Mouse (Mus musculus): ENCODE data around the gene Bad.
A peak's percentile ranks its signal among the peaks of the same experiment; 100 is the strongest.
"Not testable (repeated sequence)": the region's sequence is repeated elsewhere in the genome, so short reads cannot be mapped to it uniquely, and the experiment has no call there.

Gene Bad

GRCm38 (mm10) chr19:6987061-6987903 is 45.6 kb downstream of the Bad start, which contains the start of gene Vegfb:
Vegfb (minus strand) TSS chr19:6987651.
- peak; percentile 60 to 62 for DNase-seq

- no peak for DNase-seq
These were observed 46.2 kb downstream of the Bad start for GRCm38 (mm10) chr19:6987904-6988285.

- no peak for DNase-seq
These were observed 47.6 kb downstream of the Bad start for GRCm38 (mm10) chr19:6989251-6989650.

- DNase-seq, result no peak
These were observed 49.1 kb downstream of the Bad start for GRCm38 (mm10) chr19:6990712-6991111.

- DNase-seq, result not testable (repeated sequence)
These were observed 49.5 kb downstream of the Bad start for GRCm38 (mm10) chr19:6991166-6991565.

DNA sequence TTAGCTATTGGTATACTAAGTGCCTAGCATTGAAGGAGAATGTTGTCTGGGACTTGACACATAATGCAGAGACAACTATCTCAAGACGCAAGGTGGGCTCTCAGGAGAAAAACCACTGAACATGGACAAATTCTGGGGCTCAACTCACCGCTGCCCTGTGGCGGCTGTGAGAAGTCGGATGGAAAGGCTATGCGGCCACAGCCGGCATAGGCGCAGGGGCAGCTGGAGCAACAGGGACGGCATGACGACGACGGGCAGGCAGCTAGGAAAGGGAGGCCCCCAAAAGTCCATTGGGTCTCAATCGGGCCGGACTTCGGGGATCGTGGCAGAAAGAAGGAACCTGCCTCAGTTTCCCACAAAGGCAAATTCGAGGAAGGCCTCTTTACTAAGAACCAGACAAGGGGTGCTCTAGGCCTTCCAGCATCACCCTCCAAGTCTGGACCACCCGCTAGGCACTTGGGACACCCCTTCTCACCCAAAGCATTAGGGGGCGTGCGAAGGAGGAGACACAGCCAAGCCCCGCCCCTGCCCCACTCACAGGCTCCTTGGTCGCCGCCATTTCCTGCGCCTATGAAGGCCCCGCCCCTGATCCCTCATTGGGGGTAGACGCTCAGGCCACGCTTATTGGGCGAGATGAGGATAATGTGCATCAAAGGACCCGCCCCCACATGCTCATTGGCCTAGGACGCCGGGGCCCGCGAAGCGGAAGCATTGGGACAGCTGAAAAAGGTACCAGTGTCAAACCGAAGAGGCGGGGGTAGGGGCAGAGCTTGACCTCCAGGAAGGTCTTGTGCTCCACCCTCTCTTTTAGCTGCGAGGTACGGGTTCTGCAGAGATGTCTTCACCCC is 50.6 kb downstream of the Bad start, which contains the start of gene Dnajc4:
Dnajc4 (minus strand) TSS at position 562 of the 848 bp plus-strand sequence.
- peak; percentile 95 to 96 for DNase-seq

DNA sequence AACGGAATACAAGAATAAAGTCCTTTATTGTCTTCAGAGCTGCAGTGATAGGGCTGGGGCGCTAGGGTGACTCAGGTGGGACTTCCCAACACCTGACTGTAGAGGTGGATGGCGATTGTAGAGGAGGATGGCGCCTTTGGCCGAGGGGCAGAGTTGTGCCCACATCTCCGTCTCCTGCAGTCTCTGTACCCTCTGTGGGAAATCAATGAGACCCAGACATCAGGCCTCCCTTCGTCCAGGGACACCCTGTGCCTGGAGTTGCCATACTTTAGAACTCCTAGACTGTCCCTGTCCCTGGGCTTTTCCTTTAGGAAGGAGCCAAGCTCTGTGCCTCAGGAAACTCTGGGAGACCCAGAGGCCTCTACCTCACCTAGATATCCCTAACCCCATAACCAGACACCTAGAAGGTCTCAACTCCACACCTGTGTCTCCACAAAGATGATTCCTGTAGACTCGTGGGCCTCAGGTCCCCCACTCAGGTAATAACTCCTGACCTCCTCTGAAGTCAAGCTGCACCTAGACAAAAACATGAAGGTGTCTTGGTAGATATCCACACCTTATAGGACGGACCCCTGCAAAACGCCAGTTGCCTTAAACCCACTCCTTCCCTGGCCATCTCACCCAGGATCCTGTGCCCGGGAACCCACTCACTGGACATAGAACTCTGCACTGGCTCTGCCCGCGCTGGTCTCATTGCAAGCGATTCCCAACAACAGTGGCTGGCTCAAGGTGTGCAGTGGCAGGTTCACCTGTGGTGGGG is 51.5 kb downstream of the Bad start:
- no peak for DNase-seq

GRCm38 (mm10) chr19:6994002-6994401 is 52.3 kb downstream of the Bad start:
- no peak for DNase-seq

DNA sequence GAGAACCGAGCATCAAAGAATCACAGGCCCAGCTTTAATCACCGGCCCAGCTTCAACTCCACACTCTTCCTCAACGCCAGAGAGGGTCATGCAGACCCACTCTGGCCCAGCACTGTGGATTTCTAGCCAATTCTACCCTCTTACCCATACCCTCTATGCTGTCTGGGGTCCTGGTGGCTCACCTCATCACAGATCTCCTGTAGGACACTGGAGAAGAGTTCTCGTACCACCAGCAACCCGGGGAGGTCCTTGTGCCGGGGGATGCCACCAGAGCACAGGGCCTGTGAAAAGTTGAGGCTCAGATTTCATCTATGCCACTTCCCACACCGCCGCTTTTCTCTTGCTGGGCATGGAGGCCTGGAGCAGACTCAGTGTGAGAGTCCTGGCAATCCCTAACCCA is 52.8 kb downstream of the Bad start:
- no peak for DNase-seq

DNA sequence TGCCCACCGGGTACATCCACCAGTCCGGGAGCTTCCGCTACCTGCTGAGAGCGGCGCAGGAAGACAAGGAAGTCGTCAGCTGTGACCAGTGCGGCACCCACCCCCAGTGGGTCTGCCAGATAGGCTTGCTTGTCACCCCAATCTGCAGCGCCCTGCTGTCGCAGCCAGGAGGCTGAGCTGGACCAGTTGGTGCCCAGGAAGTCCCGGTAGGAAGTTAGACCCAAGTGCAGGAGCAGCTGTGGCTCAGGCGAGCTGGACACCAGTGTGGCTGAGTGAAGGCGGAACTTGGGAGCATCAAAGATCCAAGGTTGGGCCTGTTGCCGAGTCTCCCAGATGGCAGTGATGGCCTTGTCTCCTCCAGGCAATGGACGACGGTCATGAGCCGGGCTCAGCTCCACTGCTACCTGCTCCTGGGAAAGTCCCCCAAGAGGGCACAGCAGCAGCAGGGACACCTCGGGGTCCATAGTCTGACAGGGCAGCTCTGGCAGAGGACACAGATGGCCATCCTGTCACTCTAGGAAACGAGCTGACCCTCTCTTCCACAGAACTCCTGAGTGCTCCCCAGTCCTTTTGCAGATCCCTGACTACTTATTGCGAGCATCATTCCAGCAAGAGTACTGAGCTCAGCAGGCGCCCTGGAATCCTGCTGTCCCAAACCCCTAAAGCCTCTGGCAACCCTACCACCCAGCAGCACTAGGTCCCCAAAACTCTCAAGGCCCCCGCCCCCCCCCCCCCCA is 53.8 kb downstream of the Bad start:
- DNase-seq, result no peak

GRCm38 (mm10) chr19:6996006-6996405 is 54.3 kb downstream of the Bad start, which contains the start of the genes Nudt22 and Trpt1:
Nudt22 (minus strand) TSS chr19:6996117.
Trpt1 (plus strand) TSS chr19:6996131.
- peak; percentile 58 to 59 for DNase-seq

DNA sequence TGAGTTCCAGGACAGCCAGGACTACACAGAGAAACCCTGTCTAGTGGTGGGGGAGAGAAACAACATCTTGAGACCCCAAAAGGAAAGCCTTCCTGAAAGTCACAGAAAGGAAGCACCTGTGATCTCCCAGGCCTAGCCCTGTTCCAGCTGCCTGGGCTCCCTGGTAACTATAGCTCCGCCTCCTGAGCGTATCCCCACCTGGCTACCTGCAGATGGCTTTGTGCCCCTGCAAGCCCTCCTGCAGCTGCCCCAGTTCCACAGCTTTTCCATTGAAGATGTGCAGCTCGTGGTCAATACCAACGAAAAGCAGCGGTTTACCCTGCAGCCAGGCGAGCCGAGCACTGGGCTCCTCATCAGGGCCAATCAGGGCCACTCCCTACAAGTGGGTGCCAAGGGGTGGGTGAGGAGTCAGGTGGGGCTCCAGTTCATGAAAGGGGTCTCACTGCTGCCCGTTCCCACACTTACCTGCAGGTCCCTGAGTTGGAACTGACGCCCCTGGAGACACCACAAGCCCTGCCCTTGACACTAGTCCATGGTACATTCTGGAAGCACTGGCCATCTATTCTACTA is 56.1 kb downstream of the Bad start:
- DNase-seq, result no peak

- no peak for DNase-seq
These were observed 57.9 kb downstream of the Bad start for GRCm38 (mm10) chr19:6999360-7000063.
